Mouse (Mus musculus) intestine, postnatal 0 days (tissue): ENCODE measurements around the gene Cox10. TPM values are rescaled to one million over a fixed set of nuclear protein-coding genes. Genes with fewer than 3 reads are reported as not detected.
A peak's percentile ranks its signal among the peaks of the same experiment; 100 is the strongest.

Experiments used
- ATAC-seq: fragments of 200-750 bp; cut with Nextera tagmentation; 2 replicates; pipeline ENCODE4 v1.8.0; 2017; ENCODE audit warnings: mild to moderate bottlenecking, moderate TSS enrichment, moderate library complexity
- H3K27ac ChIP-seq: fragments of 300-500 bp; sonication (generic); 2 replicates; pipeline ENCODE4 v1.5.1; 2014; ENCODE audit warnings: mild to moderate bottlenecking, low read depth, low read length, moderate library complexity
- H3K27me3 ChIP-seq: fragments of 300-500 bp; sonication (generic); replicated peaks from 2 replicates; pipeline ENCODE4 v1.6.1; 2014; ENCODE audit warnings: low read length, mixed read lengths; ENCODE audit not compliant: control insufficient read depth, insufficient read depth
- H3K36me3 ChIP-seq: fragments of 300-500 bp; sonication (generic); 2 replicates; pipeline ENCODE4 v1.6.1; 2014; ENCODE audit warnings: mild to moderate bottlenecking, moderate library complexity; ENCODE audit not compliant: control insufficient read depth, insufficient read depth
- H3K4me1 ChIP-seq: fragments of 300-500 bp; sonication (generic); replicated peaks from 2 replicates; pipeline ENCODE4 v1.6.1; 2014; ENCODE audit warnings: antibody characterized with exemption, low read length, mixed read lengths; ENCODE audit not compliant: control insufficient read depth, insufficient read depth
- H3K4me2 ChIP-seq: fragments of 300-500 bp; sonication (generic); replicated peaks from 2 replicates; pipeline ENCODE4 v1.6.1; 2014; ENCODE audit warnings: low read depth, mild to moderate bottlenecking, moderate library complexity
- H3K4me3 ChIP-seq: fragments of 300-500 bp; sonication (generic); 2 replicates; pipeline ENCODE4 v1.5.1; 2014; ENCODE audit warnings: low read depth, low read length
- H3K9ac ChIP-seq: fragments of 300-500 bp; sonication (generic); 2 replicates; pipeline ENCODE4 v1.6.1; 2014; ENCODE audit warnings: mild to moderate bottlenecking, low read depth, low read length
- H3K9me3 ChIP-seq: fragments of 300-500 bp; sonication (generic); 2 replicates; pipeline ENCODE4 v1.6.1; 2016; ENCODE audit warnings: mixed run types; ENCODE audit not compliant: control insufficient read depth
- CTCF ChIP-seq: sonication (generic); IDR thresholded peaks from 2 replicates; pipeline ENCODE4 v1.5.1; 2016; ENCODE audit warnings: low read depth, mild to moderate bottlenecking, control low read depth, antibody characterized with exemption, moderate library complexity
- WGBS: fragments of 180-500 bp; shearing (Covaris S2); extraction: QIAGEN DNeasy Blood & Tissue Kit; methylation state at CpG from one replicate; pipeline ENCODE4 v1.1.7; 2014; 5-methylcytosine and 5-hydroxymethylcytosine counted together
- polyA plus RNA-seq: library from polyadenylated mRNA; unstranded; fragments of >200 nt; fragmentation: Nextera tagmentation; extraction: Ambion mirVana; gene quantifications from 2 replicates; pipeline ENCODE4 v1.2.1, GENCODE M21; 2015

Cox10 gene
- polyA plus RNA-seq, 1 experiment from 2014 or later, result 21.4 TPM

GRCm38 (mm10) chr11:64076212-64076611 is 3.1 kb downstream of the Cox10 start:
- Histone ChIP-seq H3K27me3 (no peaks in the 10 kb centered on the region), H3K9me3 (no peaks in the 10 kb centered on the region), H3K27ac (no peak overlapping the region), H3K4me3 (no peak overlapping the region), H3K9ac (no peak overlapping the region), H3K4me1 (no peaks in the 10 kb centered on the region; the same call in 1 of the 2 replicates), H3K36me3 (peaks cover 15% of the 10 kb centered on the region), H3K4me2 (peak overlapping the region; percentile 3)
- no peak for TF ChIP-seq CTCF
- WGBS, result 49% methylated on average over 4 of the region's 4 CpGs
- ATAC-seq, result peak; percentile 56

DNA sequence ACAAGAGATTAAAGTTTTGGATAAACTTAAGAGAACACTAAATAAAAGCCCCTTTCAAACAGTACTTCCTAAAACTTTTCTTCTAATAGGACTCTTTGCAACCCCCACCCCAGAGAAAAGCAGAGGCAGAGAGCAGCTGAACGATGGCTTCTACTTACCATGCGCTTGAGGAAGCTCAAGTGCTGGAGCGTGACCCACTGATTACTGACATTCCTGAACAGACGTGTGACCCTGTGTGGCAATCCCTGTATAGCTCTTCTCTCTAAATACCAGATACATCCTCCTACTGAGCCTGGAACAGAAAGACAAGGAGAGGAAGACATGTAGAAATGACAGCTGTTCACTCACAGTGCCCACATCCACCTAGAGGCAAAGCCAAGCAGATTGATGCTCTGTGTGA is 5.9 kb downstream of the Cox10 start:
- WGBS, result 70% methylated on average over 4 of the region's 4 CpGs
- no peaks in the 10 kb centered on the region for H3K9me3 ChIP-seq
- H3K4me1 ChIP-seq, result no peaks in the 10 kb centered on the region
- no peak for TF ChIP-seq CTCF
- H3K27me3 ChIP-seq, result no peaks in the 10 kb centered on the region
- ATAC-seq, result no peak
- no peak overlapping the region for H3K4me2 ChIP-seq
- H3K4me3 ChIP-seq, result no peak overlapping the region
- peaks cover 36% of the 10 kb centered on the region for H3K36me3 ChIP-seq
- no peak overlapping the region for H3K27ac ChIP-seq
- no peak overlapping the region for H3K9ac ChIP-seq

DNA sequence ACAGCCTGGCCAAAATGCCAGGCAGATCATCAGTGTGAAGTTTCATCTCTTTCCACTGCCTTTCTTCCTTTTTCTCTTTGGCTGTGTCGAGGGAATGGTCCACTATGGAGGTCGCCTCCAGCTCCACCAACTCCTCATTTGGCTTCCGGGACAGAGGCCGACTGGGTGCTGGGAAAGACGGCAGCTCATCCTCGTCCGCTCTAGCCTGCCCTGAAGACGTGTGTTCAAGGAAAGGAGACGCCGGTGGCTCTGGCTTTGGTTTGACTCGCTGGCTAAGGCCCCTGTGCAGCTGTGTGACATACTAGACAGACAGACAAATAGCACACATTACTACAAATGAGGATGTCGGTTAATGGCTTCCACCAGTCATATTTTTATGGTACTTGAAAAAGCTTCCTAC is 7.7 kb downstream of the Cox10 start:
- Histone ChIP-seq H3K4me2 (no peak overlapping the region), H3K27me3 (no peaks in the 10 kb centered on the region), H3K4me3 (no peak overlapping the region), H3K9me3 (no peaks in the 10 kb centered on the region), H3K4me1 (no peaks in the 10 kb centered on the region), H3K9ac (no peak overlapping the region), H3K36me3 (peaks cover 40% of the 10 kb centered on the region), H3K27ac (no peak overlapping the region)
- ATAC-seq, result no peak
- TF ChIP-seq CTCF, result no peak
- 94% methylated on average over 12 of the region's 12 CpGs for WGBS

GRCm38 (mm10) chr11:64066001-64066400 is 13.3 kb downstream of the Cox10 start:
- H3K36me3 ChIP-seq, result peaks cover 34% of the 10 kb centered on the region
- H3K9ac ChIP-seq, result no peak overlapping the region
- ATAC-seq, result no peak
- no peak overlapping the region for H3K4me3 ChIP-seq
- H3K4me1 ChIP-seq, result no peaks in the 10 kb centered on the region
- no peaks in the 10 kb centered on the region for H3K9me3 ChIP-seq
- no peak overlapping the region for H3K27ac ChIP-seq
- H3K4me2 ChIP-seq, result no peak overlapping the region
- TF ChIP-seq CTCF, result no peak
- no peaks in the 10 kb centered on the region for H3K27me3 ChIP-seq
- 86% methylated on average over 2 of the region's 2 CpGs for WGBS

DNA sequence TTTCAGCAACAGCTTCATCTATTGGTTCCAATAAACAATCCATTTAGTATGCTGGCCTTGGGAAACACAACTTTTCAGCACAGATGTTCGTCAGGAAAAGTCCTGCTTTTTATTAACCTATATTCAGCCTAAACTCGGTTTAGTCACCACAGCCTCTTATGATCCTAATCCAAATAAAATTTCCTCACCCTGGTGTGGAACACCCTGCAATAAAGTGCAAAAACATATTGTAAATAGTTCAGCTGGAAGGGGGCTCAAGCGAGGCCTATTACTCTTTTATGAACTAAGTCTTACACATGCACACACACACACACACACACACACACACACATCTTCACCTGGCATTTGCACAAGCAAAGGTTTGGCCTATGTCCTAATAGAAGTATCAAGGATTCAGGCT is 16.1 kb downstream of the Cox10 start:
- no peak overlapping the region for H3K27ac ChIP-seq
- H3K4me1 ChIP-seq, result no peaks in the 10 kb centered on the region
- no peaks in the 10 kb centered on the region for H3K9me3 ChIP-seq
- 37% methylated on average over 3 of the region's 3 CpGs for WGBS
- H3K9ac ChIP-seq, result no peak overlapping the region
- no peak for TF ChIP-seq CTCF
- H3K27me3 ChIP-seq, result no peaks in the 10 kb centered on the region
- H3K4me2 ChIP-seq, result no peak overlapping the region
- ATAC-seq, result no peak
- peaks cover 25% of the 10 kb centered on the region; the same call in 1 of the 2 replicates for H3K36me3 ChIP-seq
- no peak overlapping the region for H3K4me3 ChIP-seq

DNA sequence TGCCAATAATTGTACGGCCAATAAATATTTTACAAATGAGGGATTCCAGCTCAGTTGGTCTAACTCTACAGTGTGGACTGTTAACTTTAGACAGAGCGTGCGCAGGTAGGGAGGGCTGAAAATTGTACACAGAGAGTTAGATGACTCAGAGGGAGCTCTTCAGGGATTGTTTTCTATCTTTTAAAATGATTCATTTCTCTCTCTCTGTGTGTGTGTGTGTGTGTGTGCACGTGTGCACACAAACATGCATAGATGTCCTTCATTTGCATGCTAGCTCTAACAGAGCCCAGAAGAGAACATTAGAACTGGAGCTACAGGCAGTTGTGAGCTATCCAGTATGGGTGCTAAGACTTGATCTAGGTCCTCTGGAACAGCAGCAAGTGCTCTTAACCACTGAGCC is 17.0 kb downstream of the Cox10 start:
- Histone ChIP-seq H3K9me3 (no peaks in the 10 kb centered on the region), H3K27me3 (no peaks in the 10 kb centered on the region), H3K4me3 (no peak overlapping the region), H3K4me1 (no peaks in the 10 kb centered on the region), H3K36me3 (peaks cover 21% of the 10 kb centered on the region; the same call in 1 of the 2 replicates), H3K9ac (no peak overlapping the region), H3K27ac (no peak overlapping the region), H3K4me2 (no peak overlapping the region)
- no peak for ATAC-seq
- no peak for TF ChIP-seq CTCF
- WGBS, result 92% methylated on average over 4 of the region's 4 CpGs

GRCm38 (mm10) chr11:64059305-64059704 is 20.0 kb downstream of the Cox10 start:
- Histone ChIP-seq H3K4me2 (no peak overlapping the region), H3K9ac (no peak overlapping the region), H3K4me3 (no peak overlapping the region), H3K27me3 (no peaks in the 10 kb centered on the region), H3K27ac (no peak overlapping the region), H3K9me3 (no peaks in the 10 kb centered on the region), H3K4me1 (no peaks in the 10 kb centered on the region), H3K36me3 (peaks cover 12% of the 10 kb centered on the region; the same call in 1 of the 2 replicates)
- no peak for TF ChIP-seq CTCF
- 85% methylated on average over 2 of the region's 2 CpGs for WGBS
- no peak for ATAC-seq
